Mouse (Mus musculus): ENCODE measurements around the gene Cphx1.
"Not testable (repeated sequence)": the region's sequence is repeated elsewhere in the genome, so short reads cannot be mapped to it uniquely, and the experiment has no call there.

GRCm38 (mm10) chr14:25908976-25909375 is 29.1 kb upstream of the Cphx1 start:
- not testable (repeated sequence) for TF ChIP-seq POLR2A (IDR thresholded peaks at IDR 0.05; ENCODE audit: borderline replicate concordance, insufficient read depth, low read length); CTCF (IDR thresholded peaks at IDR 0.05; ENCODE audit: borderline replicate concordance, insufficient read depth, low read depth, low read length)
